In the genomic region with DNA sequence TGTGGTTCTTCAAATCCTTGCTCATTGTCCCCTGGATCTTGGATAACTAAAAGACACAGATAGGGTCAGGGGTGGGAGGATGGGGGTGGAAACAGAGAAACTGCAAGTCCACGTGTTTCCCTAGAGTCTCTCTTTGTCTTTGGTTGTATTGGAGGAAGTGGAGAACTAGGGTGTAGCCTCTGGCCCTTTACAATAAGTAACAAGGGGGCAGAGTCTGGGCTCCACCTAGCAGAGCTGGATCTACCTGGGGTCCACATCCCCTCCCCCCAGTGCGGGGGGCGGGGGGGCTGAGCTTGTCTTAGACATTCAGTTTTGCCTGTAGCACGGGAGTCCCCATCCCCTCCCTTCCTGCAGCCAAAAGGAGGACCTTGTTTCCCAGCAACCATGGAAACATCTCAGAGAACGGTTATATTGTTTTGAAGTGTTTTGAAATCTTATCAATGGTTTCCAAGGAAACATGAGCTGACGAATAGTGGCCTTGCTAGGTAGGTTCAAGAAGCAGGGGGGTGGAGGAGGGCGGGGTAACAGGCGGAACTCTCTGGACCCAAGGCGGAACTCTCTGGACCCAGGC, we compare ENCODE assay signal across 9 mouse cellular contexts.
DNase-seq lines count a peak whose midpoint lies in the region; ATAC-seq and TF ChIP-seq lines count a peak whose summit lies in the region.
"Had no signal": no experiment of that assay in that cellular context is flagged by ENCODE, and none has a peak within 500 bp of the region (broad histone marks: within the 10 kb centered on the region; RNA-seq: fewer than 3 reads in every experiment).

No protein-coding gene starts in this region.

- TF ChIP-seq EP300 in heart, adult 2 months (IDR thresholded peaks at IDR 0.05; ENCODE audit: insufficient read depth, low read depth, low read length), result peak; percentile 33; the same call in 1 of the 2 replicates

- 2% methylated on average over 9 of the region's 9 CpGs for WGBS in heart, adult 2 months
- 4% methylated on average over 9 of the region's 9 CpGs for WGBS in intestine, embryonic 16.5 days
- WGBS in neural tube, embryonic 11.5 days, result 28% methylated on average over 9 of the region's 9 CpGs

- H3K36me3 ChIP-seq in heart, adult 2 months (ENCODE audit: control insufficient read depth, insufficient read depth, low read length), result peaks cover 7% of the 10 kb centered on the region
- H3K36me3 ChIP-seq in intestine, embryonic 16.5 days (ENCODE audit: control insufficient read depth, insufficient read depth, low read length), result no peaks in the 10 kb centered on the region
- H3K36me3 ChIP-seq in neural tube, embryonic 11.5 days (ENCODE audit: control insufficient read depth, insufficient read depth, low read length), result no peaks in the 10 kb centered on the region

- H3K79me2 ChIP-seq in heart, adult 2 months (replicated peaks; ENCODE audit: control insufficient read depth, insufficient read depth, low read length), result no peaks in the 10 kb centered on the region

- H3K4me2 ChIP-seq in intestine, embryonic 16.5 days (ENCODE audit: low read depth, low read length), result peak overlapping the region; percentile 21
- no peak overlapping the region; the same call in 1 of the 2 replicates for H3K4me2 ChIP-seq in neural tube, embryonic 11.5 days (ENCODE audit: low read depth)

- H3K27me3 ChIP-seq in heart, adult 2 months (ENCODE audit: control insufficient read depth, insufficient read depth, low read length), result no peaks in the 10 kb centered on the region
- H3K27me3 ChIP-seq in intestine, embryonic 16.5 days (replicated peaks; ENCODE audit: control insufficient read depth, insufficient read depth, low read length), result no peaks in the 10 kb centered on the region
- H3K27me3 ChIP-seq in neural tube, embryonic 11.5 days (ENCODE audit: control insufficient read depth, insufficient read depth, low read length), result no peaks in the 10 kb centered on the region

- no peak for TF ChIP-seq POLR2A in heart, adult 2 months (IDR thresholded peaks at IDR 0.05; ENCODE audit: insufficient read depth, low read depth, low read length)

- no peak overlapping the region for H3K4me3 ChIP-seq in heart, adult 2 months
- no peak overlapping the region for H3K4me3 ChIP-seq in intestine, embryonic 16.5 days (ENCODE audit: low read length)
- H3K4me3 ChIP-seq in neural tube, embryonic 11.5 days (ENCODE audit: low read depth, low read length), result no peak overlapping the region
- H3K4me3 ChIP-seq: myocyte had no signal

- peak; percentile 38 for DNase-seq in urinary bladder, postnatal 14 days (ENCODE audit: low spot score)
- no peak for DNase-seq in urinary bladder, postnatal 10 days (ENCODE audit: low spot score)
- peak; percentile 63 to 71 for DNase-seq in heart, adult 2 months
- peak; percentile 63 for DNase-seq in neural tube, embryonic 11.5 days (ENCODE audit: low spot score)
- no peak for DNase-seq in left cerebral cortex, adult 11 months (ENCODE audit: low spot score)
- DNase-seq in layer of hippocampus, adult 18-20 months (ENCODE audit: low spot score in 2 of 2), result no peak
- no peak for DNase-seq in thymus, adult 18-20 months

- peak overlapping the region; percentile 82 for H3K27ac ChIP-seq in heart, adult 2 months
- H3K27ac ChIP-seq in intestine, embryonic 16.5 days (ENCODE audit: low read length), result no peak overlapping the region; the same call in 1 of the 2 replicates
- no peak overlapping the region for H3K27ac ChIP-seq in neural tube, embryonic 11.5 days (ENCODE audit: low read depth, low read length)

- H3K9ac ChIP-seq in heart, adult 2 months (ENCODE audit: low read depth, low read length), result peak overlapping the region; percentile 19; the same call in 1 of the 2 replicates
- H3K9ac ChIP-seq in intestine, embryonic 16.5 days (ENCODE audit: low read depth, low read length), result no peak overlapping the region
- no peak overlapping the region for H3K9ac ChIP-seq in neural tube, embryonic 11.5 days (ENCODE audit: low read length)

- no peak for TF ChIP-seq CTCF in heart, adult 2 months (IDR thresholded peaks at IDR 0.05)

- intact Hi-C loops in heart, adult 2 months (cut with DNase I), result loop anchor here (5.0 kb wide), 1 partner anchor 46 kb away; no protein-coding TSS in a partner anchor

- peaks cover 18% of the 10 kb centered on the region for H3K4me1 ChIP-seq in heart, adult 2 months (ENCODE audit: control insufficient read depth, insufficient read depth, low read length)
- peaks cover 13% of the 10 kb centered on the region for H3K4me1 ChIP-seq in intestine, embryonic 16.5 days (ENCODE audit: control insufficient read depth, insufficient read depth, low read length)
- H3K4me1 ChIP-seq in neural tube, embryonic 11.5 days (ENCODE audit: control insufficient read depth, insufficient read depth, low read length), result peaks cover 6% of the 10 kb centered on the region; the same call in 1 of the 2 replicates

- H3K9me3 ChIP-seq in intestine, embryonic 16.5 days (ENCODE audit: control insufficient read depth, low read length), result 0 out of 2 replicates have a peak, but pooled peaks cover 5% of the 10 kb centered on the region
- no peaks in the 10 kb centered on the region for H3K9me3 ChIP-seq in neural tube, embryonic 11.5 days (ENCODE audit: control insufficient read depth, low read length)

- peak; percentile 93 for ATAC-seq in intestine, embryonic 16.5 days
- peak; percentile 61; the same call in 1 of the 2 replicates for ATAC-seq in neural tube, embryonic 11.5 days (ENCODE audit: insufficient read depth, low FRiP score, low TSS enrichment)

Comparison
In these comparisons a context has a peak if more than half of its experiments do, and no peak if none do; other contexts are left out.
1. DNase-seq: peak in urinary bladder, postnatal 14 days (single experiment), heart, adult 2 months (2 of 2) and neural tube, embryonic 11.5 days (single experiment); none in urinary bladder, postnatal 10 days (single experiment), left cerebral cortex, adult 11 months (single experiment), layer of hippocampus, adult 18-20 months (0 of 2) and thymus, adult 18-20 months (0 of 2).